Mouse (Mus musculus) left cerebral cortex, adult 2 months (tissue): ENCODE measurements around the gene Ranbp2. TPM values are rescaled to one million over a fixed set of nuclear protein-coding genes. Genes with fewer than 3 reads are reported as not detected.
"Not testable (repeated sequence)": the region's sequence is repeated elsewhere in the genome, so short reads cannot be mapped to it uniquely, and the experiment has no call there.

ENCODE experiments used
- DNase-seq, 2 experiments: peaks; one replicate each; pipeline ENCODE4 v3.0.0; 2021 to 2022; ENCODE audit warnings: low spot score in 2 of 2, mixed read lengths in 1 of 2; ENCODE audit errors: extremely low spot score in 1 of 2
- H3K27ac ChIP-seq: fragments of 200-600 bp; 2 replicates; pipeline ENCODE4 v1.8.1; 2022
- H3K4me3 ChIP-seq: fragments of 200-600 bp; 2 replicates; pipeline ENCODE4 v1.8.1; 2022
- CTCF ChIP-seq: fragments of 200-600 bp; IDR thresholded peaks from 2 replicates; pipeline ENCODE4 v1.8.1; 2022; ENCODE audit warnings: antibody characterized with exemption, mild to moderate bottlenecking, moderate library complexity
- intact Hi-C: fragments of 180-260 bp; cut with DNase I; formaldehyde crosslinking; loops from one replicate; pipeline ENCODE4 v1.15.1; 2025
- total RNA-seq, 2 experiments: library from RNA; stranded (reverse); gene quantifications; 2 replicates each; pipeline ENCODE4 v1.2.3; 2021

Ranbp2 gene
- total RNA-seq, 2 experiments from 2014 or later: 92.3 to 96.3 TPM

- TF ChIP-seq CTCF: peak; percentile 39
- peak within 1 kb of the TSS; percentile 94 for H3K4me3 ChIP-seq
- peak within 1 kb of the TSS; percentile 88 for H3K27ac ChIP-seq
- intact Hi-C loops: no loop called here
- DNase-seq: peak; percentile 90
These were observed 50.9 kb downstream of the Ranbp2 start, which contains the start of gene Ccdc138 for GRCm38 (mm10) chr10:58497320-58498284. Ccdc138 (plus strand) TSS chr10:58497948.

- intact Hi-C loops: no loop called here
- no peak for TF ChIP-seq CTCF
- Histone ChIP-seq H3K27ac (no peak overlapping the region), H3K4me3 (peak overlapping the region; percentile 94)
- no peak for DNase-seq
These were observed 51.8 kb downstream of the Ranbp2 start for GRCm38 (mm10) chr10:58498516-58498915.

GRCm38 (mm10) chr10:58529358-58529757, 82.6 kb downstream of the Ranbp2 start:
- intact Hi-C loops: no loop called here
- no peak for DNase-seq
- TF ChIP-seq CTCF: no peak
- no peak overlapping the region for H3K27ac ChIP-seq
- H3K4me3 ChIP-seq: no peak overlapping the region

- Histone ChIP-seq H3K27ac (no peak overlapping the region), H3K4me3 (no peak overlapping the region)
- intact Hi-C loops: no loop called here
- no peak for DNase-seq
- no peak for TF ChIP-seq CTCF
These were observed 84.4 kb downstream of the Ranbp2 start for GRCm38 (mm10) chr10:58530896-58531790.

- no peak for TF ChIP-seq CTCF
- no peak overlapping the region for H3K27ac ChIP-seq
- H3K4me3 ChIP-seq: no peak overlapping the region
- intact Hi-C loops: no loop called here
- no peak for DNase-seq
These were observed 85.5 kb downstream of the Ranbp2 start for GRCm38 (mm10) chr10:58532177-58532576.

GRCm38 (mm10) chr10:58536276-58536675, 89.6 kb downstream of the Ranbp2 start:
- intact Hi-C loops, H3K4me3 ChIP-seq, DNase-seq, H3K27ac ChIP-seq: not testable (repeated sequence)

GRCm38 (mm10) chr10:58540613-58541012, 93.9 kb downstream of the Ranbp2 start:
- Histone ChIP-seq H3K27ac (no peak overlapping the region), H3K4me3 (no peak overlapping the region)
- DNase-seq: no peak
- no peak; the same call in 1 of the 2 replicates for TF ChIP-seq CTCF
- intact Hi-C loops: no loop called here

Other genes starting within 250 kb of the Ranbp2 start
- not detected for gene AW822073, start 222.0 kb upstream of the Ranbp2 start, total RNA-seq
- gene Duxf3, start 214.2 kb upstream of the Ranbp2 start, total RNA-seq: not detected
- gene Gm4981, start 210.2 kb upstream of the Ranbp2 start, total RNA-seq: not detected
- gene Gcc2, start 191.4 kb upstream of the Ranbp2 start, total RNA-seq: 100 to 1,000 TPM in 1 of 2 experiments, 10 to 100 TPM in 1; 86.5 to 104 TPM
- 10 to 100 TPM; 22.4 to 22.8 TPM for gene Lims1, start 123.5 kb upstream of the Ranbp2 start, total RNA-seq
- gene Ccdc138, start 51.0 kb downstream of the Ranbp2 start, total RNA-seq: 1 to 10 TPM; 4.4 to 5.5 TPM
- gene Edar, start 228.7 kb downstream of the Ranbp2 start, total RNA-seq: under 1 TPM; 0.14 to 0.20 TPM